10 mouse cellular contexts compared by ENCODE assay signal in genomic region chrX:31176137-31176536, GRCm38 (mm10). TPM values are rescaled to one million over a fixed set of nuclear protein-coding genes. Genes with fewer than 3 reads are reported as not detected.
DNase-seq lines count a peak whose midpoint lies in the region.
"Not testable (repeated sequence)": the region's sequence is repeated elsewhere in the genome, so short reads cannot be mapped to it uniquely, and the experiment has no call there.
"Had no signal": no experiment of that assay in that cellular context is flagged by ENCODE, and none has a peak within 500 bp of the region (broad histone marks: within the 10 kb centered on the region; RNA-seq: fewer than 3 reads in every experiment).

No protein-coding gene starts in this region.

- peak; percentile 86 for DNase-seq in heart, adult 11 months
- DNase-seq in heart, embryonic 10.5 days (ENCODE audit: low spot score) = peak; percentile 11

- H3K4me3 ChIP-seq in heart, embryonic 10.5 days = not testable (repeated sequence)

- H3K27me3 ChIP-seq in heart, embryonic 10.5 days (ENCODE audit: insufficient read depth, poor library complexity, severe bottlenecking) = not testable (repeated sequence)

- H3K27ac ChIP-seq in heart, embryonic 10.5 days = not testable (repeated sequence)

- H3K9me3 ChIP-seq in heart, embryonic 10.5 days = peaks cover 14% of the 10 kb centered on the region

- 83% methylated on average over 8 of the region's 8 CpGs for WGBS in heart, embryonic 10.5 days

- H3K4me1 ChIP-seq in heart, embryonic 10.5 days = not testable (repeated sequence)

- H3K36me3 ChIP-seq in heart, embryonic 10.5 days = not testable (repeated sequence)

RNA-seq across cellular contexts. Expression of gene Btbd35f29, which starts 58.7 kb away (rescaled TPM):
- not detected in 2 replicates for polyA plus RNA-seq in heart, embryonic 10.5 days (2016; fragmentation: Nextera tagmentation; extraction: Ambion mirVana)
- polyA plus RNA-seq: activated CD4-positive, CD25-positive, alpha-beta regulatory T cell, adult 4 months; adrenal gland, adult 2 months; brain, embryonic 14.5 days; C2C12; CD4-positive, CD25-positive, alpha-beta regulatory T cell, adult 4 months; cerebellum, adult 2 months; G1E; Patski had no signal
